Mouse (Mus musculus) heart, postnatal 10 days (tissue): ENCODE measurements at regions not wholly inside any gene's neighbourhood (a gene's known extent, or its start where the extent isn't known, plus 50 kb on each side); places are given as distances from the start of the nearest gene placed in this dataset.

Experiments used
- DNase-seq, 2 experiments: peaks; one replicate each; pipeline ENCODE4 v3.0.0; 2021
- intact Hi-C: fragments of 180-260 bp; cut with DNase I; formaldehyde crosslinking; loops from one replicate; pipeline ENCODE4 v1.15.1; 2025

DNA sequence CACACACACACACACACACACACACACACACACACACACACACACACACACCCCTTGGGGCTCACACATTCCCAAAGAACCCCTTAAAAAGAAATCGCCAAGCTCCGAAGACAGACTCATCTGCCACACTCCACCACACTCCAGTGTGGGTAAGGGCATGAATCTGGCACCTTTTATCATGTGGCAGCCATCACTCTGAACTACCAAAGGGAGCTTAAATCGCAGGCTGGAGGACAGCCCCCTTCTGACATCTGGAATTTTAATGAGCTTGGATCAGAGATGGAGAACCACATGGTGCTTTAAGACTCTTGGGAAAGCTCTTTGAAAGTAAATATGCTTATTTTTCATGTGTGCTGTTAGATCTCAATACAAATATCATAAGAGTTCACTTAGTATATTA lies 462.5 kb upstream of the Gm10131 start:
- no peak for DNase-seq
- intact Hi-C loops: no loop called here

DNA sequence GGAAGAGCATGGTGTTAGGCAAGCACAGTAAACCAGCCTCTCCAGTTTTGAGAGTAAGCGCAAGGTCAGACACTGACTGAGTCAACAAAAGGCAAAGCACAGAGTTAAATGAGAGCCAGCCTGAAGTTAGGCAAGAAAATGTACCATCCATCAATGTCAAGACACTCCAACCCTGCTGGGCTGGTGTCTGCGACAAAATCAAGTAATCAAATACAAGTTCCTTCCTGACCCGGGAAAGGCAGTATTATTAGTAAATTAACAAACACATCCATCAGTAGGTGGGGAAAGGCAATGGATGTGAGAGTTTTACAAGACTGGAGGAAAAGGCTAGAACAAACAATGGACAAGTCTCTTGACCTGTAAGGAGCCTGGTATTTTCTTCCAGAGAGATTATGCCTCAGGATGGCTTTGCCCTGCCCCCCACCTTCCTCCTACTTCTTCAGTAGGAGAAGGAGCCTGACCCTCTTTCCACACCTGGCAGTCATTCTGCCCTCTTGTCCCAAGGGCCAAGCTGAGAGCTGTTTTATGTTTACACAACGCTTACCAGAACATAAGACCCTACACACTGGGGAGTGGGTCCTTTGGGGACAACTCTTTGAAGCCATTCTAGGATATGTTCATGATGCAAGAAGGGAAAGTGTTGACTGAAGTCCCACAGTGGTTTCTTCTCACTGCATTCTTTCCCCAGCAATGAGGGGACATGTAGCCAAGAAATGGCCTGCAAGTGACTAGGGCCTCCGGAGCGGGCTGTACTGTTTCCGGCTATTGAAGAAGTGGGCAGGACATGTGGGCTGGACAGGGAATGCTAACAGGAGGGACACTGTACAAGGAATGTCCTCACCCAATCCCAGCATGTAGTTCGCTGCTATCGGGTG lies 461.7 kb upstream of the Gm10131 start:
- peak; percentile 22 to 38 for DNase-seq
- intact Hi-C loops: no loop called here

DNA sequence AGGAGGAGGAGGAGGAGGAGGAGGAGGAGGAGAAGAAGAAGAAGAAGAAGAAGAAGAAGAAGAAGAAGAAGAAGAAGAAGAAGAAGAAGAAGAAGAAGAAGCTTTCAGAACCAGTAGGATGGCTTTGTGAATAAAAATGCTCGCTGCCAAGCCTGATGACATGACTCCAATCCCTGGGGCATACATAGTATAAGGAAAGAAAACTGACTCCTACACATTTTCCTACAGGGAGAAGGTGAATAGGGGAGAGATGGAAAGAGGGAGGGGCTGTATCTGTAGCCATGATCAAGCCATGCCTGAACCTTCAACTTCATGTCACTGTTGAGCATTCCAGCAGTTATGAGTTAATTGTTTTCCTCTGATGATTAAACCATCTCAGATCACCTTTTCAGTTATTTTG lies 460.2 kb upstream of the Gm10131 start:
- intact Hi-C loops: no loop called here
- no peak for DNase-seq

DNA sequence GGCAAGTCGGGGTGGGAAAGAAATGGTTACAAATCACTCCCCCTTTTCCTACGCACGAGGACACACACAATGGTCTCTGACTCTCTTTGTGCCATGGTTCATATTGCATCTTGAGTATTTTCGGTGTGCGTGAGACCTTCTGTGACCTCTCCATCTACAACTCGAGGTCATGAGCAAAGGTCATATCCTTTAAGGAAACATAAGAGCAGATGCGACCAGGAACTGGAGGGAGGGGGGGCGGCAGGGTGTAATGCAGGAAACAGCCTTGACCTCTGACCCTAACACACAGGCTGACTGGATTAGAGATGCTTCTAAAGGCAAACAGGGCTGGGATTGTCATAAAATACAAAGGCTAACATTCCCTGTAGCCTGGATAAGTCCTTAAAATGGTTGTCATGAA lies 450.7 kb upstream of the Gm10131 start:
- no peak for DNase-seq
- intact Hi-C loops: no loop called here

DNA sequence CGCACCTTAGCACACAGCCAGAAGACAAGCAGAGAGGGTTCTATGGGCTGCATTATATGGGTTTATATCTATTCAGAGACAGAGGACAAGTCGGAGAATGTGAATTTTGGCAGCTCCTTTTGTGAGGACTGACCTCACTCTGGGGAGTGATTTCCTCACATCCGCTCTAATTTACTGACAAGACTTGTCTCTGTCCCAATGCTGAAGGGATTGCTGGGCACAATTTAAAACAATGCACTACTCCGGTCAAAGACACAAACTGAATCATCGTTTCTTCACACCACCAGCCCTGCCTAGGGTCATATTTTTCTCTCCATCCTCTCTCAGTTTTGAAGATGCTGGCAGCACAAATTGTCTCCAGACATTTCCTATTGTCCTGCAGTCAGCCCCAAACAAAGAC lies 438.2 kb upstream of the Gm10131 start:
- DNase-seq: no peak
- intact Hi-C loops: no loop called here

DNA sequence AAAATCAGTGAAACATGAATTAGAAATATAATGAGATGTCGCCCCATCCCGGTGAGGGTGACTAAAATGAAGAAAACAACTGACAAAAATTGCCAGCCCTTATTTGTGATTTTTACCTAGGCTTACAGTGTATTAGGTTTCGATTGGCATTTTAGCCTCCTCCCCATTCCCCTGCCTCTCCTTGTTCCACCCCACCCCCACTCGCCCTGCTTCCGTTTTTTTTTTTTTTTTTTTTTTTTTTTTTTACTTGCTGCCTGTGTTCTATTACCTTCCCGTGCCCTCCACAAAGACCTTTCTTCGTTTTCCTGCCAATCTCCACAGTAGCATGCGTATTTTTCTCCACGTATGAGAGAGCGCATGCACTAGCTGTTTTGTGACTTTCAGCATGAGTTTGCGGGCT lies 435.3 kb upstream of the Gm10131 start:
- DNase-seq: no peak
- intact Hi-C loops: no loop called here

DNA sequence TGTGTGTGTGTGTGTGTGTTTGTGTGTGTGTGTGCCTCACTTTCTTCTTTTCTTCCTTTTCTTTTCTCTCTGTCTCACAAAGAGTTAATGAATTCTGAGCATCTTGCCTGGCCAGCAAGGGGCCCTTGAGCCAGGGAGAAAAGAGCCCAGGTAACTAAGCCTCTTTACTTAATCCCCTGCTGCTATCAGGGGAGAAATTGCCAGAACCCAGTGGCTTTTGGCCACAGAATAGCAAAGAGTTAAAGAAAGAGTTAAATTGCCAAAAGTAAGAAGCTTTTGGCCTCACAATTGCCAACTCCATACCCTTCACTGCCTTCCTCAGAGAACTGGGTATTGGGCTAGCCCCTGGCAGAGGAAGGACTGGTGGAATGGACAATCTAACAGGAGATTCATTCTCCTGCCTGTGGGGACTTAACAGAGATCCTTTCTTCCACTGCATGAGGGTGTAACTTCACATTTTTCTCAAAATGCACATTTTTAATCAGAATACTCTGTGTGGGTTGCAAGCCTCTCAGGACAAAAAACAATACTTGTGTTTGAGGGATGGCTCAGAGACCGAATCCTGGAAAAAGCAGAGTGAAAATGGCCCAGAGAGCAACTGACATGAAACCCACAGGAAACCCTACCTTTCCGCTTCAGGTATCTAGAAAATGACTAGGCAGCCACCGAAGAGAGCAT lies 431.0 kb upstream of the Gm10131 start:
- DNase-seq: no peak
- intact Hi-C loops: no loop called here

DNA sequence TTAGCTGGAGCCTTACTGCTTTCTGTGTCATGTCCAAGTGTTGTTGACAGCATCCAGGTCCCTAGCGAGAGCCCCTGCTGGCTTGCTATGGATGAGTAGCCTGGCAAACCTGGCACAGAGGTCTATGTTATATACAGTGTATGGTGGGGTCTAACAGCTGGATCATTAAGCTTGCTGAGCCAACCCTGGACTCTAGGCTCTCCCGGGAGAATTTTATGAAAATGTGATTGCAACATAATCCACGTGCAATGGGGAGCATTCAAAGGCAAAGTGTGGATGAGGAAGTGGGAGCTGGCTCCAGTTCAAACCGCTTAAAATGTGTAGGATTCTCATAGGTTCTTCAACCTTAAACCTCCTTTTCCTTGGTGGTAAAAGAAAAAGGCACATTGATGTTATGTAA lies 427.7 kb upstream of the Gm10131 start:
- no peak for DNase-seq
- intact Hi-C loops: no loop called here

DNA sequence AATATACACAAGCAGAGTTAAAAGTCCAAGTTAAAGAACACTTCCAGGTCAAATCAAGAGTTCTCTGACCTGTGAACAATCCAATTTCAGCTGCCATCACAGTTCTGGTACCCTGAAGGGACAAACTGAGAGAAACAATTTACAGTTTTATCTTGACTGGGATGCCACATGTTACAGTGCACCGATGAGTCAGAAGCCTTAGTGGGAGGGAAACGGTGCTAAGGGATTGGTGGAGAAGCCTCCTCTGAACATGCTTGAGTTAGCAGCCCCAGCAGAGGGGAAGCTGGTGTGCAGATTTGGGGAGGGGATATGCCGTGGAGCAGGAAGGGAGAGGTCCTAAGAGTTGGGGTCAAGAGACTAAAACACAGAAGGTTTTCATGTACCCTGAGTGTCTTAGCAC lies 423.9 kb upstream of the Gm10131 start:
- no peak for DNase-seq
- intact Hi-C loops: no loop called here

DNA sequence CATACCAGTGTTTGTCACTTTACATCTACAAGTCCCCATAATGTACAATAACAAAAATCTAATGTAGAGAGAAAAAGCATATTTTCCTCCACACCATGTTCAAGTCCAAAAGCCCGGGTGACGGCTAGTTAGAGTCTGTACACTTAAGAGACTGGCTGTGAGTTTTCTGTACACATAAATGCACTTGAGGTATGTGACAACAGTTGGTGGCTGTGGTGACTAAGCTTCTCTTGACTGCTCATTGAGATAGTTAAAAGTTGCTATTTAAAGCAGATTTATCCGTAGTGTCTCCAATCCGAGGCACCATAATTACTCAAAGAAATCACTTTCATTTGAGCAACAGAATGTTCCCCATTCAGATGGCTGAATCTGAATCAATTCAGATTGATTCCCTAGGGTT lies 421.9 kb upstream of the Gm10131 start:
- DNase-seq: no peak
- intact Hi-C loops: no loop called here

DNA sequence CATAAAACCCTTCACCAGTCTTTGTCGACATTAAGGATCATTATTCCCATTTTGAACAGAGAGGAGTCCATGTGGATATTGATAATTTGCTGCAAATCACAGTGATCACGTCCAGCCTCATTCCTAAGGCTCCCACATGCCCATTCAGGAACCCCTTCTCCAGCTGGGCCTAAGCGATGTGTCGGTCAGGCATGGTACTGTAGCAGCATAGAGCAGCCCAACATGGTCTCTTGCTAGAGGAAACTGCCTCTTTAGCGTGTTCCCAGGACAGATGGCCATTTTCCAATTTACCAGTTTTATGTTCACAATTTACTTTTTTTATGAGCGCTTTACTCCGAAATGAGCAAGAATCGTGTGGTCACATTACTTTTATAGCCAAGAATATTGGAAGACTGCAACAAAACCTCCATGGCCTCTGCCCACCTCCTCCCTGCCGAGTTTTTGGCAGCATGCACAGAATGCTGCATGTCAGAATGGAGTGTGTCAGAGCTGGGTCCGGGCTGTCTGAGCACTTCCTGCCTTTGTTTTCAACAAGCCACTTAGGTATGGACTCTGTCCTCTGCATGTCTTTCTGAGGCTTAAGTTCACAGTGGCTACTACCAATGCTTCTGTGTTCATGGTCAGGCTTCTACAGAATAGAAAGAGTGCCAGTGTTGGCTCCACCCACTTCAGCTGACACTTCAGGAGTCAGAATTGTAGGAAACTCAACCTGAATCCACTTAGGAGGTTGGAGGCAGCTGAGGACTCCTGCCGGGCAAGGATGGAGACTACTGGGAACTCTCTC lies 419.6 kb upstream of the Gm10131 start:
- no peak for DNase-seq
- intact Hi-C loops: no loop called here

DNA sequence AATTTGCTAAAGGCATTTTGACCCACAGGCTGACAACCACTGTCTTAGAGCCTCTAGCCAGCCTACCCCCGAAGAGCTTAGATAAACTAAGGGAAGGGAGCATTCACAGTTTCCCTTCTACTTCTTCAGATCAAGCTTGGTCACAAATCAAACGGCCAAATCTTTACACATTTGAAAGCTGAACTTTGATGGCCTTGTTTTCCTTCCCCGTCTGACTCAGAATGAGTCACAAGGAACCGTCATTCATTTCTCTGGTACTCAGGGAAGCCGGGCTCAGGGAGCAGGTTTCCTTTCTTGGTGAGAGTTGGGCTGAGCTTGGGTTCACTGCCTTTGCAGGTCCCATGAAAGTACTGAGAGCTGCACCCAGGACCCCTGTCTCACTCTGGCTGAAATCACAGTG lies 418.5 kb upstream of the Gm10131 start:
- intact Hi-C loops: no loop called here
- no peak for DNase-seq

DNA sequence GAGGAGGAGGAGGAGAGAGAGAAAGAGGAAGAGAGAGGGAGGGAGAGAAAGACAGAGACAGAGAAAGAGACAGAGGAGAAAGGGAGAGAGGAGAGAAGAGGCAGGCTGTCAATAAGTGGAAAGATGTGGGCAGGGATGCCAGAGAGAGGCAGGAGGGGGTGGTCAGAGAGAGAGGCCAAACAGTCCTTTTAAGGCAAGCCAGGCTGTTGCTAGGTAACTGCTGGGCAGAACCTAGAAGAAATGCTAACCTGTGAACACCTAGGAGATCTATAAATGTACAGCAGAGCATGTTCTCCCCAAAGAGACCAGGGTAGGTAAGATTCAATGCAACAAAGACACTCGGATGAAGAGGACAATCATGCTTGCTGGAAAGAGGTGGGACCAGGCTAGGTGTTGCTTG lies 417.9 kb upstream of the Gm10131 start:
- intact Hi-C loops: no loop called here
- DNase-seq: no peak

DNA sequence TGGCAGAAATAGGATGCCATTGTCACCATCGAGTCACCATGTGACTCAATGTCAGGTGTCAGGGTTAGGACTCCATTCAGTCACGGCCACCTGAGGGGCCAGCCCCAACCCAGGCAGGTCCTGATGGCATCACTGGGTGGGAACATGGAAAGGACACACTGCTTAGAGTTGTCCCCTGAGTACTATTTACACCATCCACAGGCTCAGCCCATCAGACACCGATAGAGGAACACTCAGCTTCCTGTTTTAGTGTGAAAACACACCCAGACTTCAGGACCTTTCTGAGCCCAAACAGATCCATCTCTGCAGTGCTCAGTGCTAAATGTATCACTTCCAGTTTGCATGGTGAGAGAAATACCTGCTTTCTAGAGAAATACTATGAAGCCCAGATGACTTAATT lies 416.7 kb upstream of the Gm10131 start:
- DNase-seq: no peak
- intact Hi-C loops: no loop called here

DNA sequence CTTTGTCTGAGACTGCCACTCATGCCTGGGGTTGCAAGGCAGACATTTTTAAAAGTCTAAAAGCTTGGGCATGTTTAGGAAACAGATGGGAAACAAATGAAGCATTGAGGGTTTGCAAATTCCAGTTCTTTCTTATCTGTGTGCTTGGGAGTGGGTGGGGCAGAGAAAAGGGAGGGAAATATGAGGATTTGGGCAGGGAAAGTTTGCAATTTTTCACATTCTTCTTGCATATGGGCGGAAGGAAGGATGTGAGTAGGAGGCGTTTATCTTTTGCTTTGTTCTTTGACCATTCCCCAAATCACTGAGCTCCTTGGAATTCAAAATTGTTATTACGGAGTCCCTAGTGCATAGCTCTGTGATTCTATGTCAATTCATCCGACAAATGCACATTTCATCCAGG lies 413.7 kb upstream of the Gm10131 start:
- intact Hi-C loops: no loop called here
- no peak for DNase-seq

DNA sequence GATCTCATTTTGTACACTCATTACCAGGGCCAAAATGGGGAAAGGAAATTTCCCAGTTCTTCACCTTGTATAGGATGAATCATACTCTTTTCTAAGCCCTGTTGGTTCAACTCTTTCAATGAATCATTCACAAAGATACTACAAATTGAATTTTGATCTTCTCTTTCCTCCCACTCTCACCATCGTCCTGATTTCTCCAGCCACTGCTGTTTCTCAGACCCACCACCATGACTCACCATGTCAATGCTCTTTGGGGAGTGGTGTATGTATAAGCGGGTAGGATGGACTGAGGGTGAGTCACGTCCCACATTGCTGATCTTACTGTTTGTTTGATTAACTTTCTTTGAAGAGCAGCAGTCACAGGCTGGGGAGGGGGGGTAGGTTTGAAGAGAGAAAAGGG lies 412.3 kb upstream of the Gm10131 start:
- no peak for DNase-seq
- intact Hi-C loops: no loop called here

DNA sequence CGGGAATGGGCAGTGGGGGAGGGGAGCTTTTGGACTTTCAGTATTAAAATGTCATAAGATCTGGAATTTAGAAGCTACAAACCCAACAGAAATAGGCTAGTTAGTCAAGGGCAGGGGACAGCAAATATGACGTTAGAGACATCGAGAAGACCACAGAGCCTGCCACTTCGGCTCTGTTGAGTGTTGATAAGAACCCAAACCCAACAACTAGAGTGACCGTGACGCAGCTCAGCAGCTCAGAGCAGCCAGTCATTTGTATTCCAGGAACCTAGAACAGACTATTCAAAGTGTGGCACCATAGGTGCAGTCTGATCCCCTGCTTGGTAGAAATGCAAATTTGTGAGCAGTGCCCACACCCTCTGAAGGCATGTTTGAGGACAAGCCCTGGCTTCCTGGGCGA lies 409.8 kb upstream of the Gm10131 start:
- intact Hi-C loops: no loop called here
- no peak for DNase-seq

DNA sequence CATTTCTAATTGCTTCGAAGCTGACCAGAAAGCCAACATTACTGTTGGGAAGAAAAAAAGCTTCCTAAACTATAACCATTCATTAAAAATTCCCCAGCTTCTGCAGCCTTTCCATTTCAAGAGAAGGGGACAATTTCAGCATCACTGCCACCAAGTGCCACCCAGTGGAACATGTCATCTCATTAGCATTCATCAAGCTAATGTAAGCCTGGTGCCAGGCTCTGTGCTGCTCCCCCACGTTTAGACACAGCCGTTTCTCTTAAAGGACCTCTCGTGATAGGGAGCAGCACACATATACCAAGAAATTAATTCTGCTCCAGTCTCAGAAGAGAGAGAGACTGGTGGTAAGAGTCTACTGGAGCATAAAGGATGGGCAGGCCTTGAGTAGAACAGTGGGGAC lies 409.1 kb upstream of the Gm10131 start:
- DNase-seq: no peak
- intact Hi-C loops: no loop called here

DNA sequence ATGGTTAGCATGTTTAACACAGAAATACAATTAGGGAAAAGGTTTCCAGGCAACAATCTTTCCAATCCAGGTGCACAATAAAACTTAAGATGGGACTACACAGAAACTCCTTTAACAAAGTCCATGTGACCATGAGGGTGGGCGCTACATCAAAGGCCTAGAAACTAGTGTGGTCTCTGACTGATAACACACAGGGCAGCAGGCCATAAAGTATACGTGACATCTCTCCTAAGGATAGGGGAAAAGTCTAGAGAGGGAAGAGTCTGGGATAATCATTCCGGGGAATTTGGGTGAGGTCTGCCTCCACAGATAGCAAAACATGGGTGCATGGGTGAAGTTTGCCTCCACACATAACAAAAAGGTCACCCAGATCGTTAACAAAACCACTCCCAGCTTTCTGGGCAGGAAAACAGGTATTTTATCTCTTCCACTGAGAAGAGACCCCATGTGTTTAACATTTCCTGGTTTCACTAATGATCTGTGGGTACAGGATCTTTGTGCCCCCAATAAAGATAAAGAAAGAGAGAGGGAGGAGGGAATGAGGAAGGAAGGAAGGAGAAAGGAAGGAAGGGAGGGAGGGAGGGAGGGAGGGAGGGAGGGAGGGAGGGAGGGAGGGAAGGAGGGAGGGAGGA lies 402.0 kb upstream of the Gm10131 start:
- intact Hi-C loops: no loop called here
- DNase-seq: no peak

DNA sequence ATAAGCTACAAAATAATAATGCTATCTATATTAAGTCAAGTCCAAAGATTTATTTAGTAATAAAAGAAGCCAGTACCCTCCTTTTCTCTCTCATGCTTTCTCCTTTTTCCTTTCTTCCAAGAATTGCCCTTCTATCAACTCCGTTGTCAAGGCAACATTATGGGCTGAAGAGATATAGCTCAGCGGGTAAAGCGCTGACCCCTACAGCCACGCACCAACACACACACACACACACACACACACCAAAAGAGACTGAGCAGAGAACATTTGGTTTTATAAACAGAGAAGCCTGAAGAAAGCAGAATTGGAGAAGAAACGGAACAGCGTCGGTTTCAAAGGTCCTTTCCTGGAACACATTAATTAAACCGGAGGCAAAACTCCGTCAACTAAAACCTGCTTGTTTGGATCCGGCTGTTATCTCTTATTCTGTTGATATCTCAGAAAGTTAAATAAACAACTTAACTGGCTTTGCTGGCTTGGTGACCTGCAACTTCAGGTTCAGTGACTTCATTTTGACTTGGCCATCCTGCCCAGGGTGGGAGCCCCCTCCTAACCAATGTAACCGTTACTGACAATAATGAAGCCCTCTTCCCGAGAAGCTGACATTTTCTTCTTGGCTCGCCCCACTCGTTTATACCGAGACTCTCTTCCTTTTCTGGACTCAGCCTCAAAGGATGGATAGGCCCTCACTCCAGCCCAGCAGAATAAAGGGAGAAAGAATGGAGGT lies 394.5 kb upstream of the Gm10131 start:
- intact Hi-C loops: no loop called here

DNA sequence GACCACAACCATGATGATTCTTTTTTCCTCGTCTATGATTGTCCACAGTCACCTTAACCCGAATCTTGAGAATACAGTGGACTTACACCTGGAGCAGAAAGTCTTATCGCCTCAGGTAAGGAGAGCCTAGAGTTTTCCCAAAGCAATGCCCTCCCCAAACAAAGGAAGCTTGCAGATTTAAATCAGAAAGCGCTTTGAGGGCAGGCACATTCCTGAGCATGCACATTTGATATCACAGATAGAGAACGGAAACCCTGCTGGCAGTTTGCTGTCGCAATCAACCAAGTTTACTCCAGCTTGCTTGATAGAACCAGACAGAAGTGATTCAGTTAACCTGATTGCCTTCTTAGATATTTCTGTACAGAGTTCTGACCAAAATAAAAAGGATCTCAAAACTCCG lies 393.6 kb upstream of the Gm10131 start:
- intact Hi-C loops: no loop called here
- no peak for DNase-seq

More for the DNA sequence above, 394.5 kb upstream of the Gm10131 start:
- DNase-seq: no peak
